Mouse (Mus musculus) testis, adult 2 months (tissue): ENCODE data around the gene Pam. TPM values are rescaled to one million over a fixed set of nuclear protein-coding genes. Genes with fewer than 3 reads are reported as not detected.

Source experiments
- H3K27ac ChIP-seq: fragments of 200-500 bp; 2 replicates; pipeline ENCODE4 v1.5.1; 2012; ENCODE audit warnings: low read depth, low read length; ENCODE audit not compliant: control insufficient read depth, insufficient read depth
- H3K27me3 ChIP-seq: fragments of 200-500 bp; 2 replicates; pipeline ENCODE4 v1.6.1; 2012; ENCODE audit warnings: mild to moderate bottlenecking, low read length, moderate library complexity; ENCODE audit not compliant: control insufficient read depth, insufficient read depth
- H3K36me3 ChIP-seq: fragments of 200-500 bp; 2 replicates; pipeline ENCODE4 v1.6.1; 2012; ENCODE audit warnings: mild to moderate bottlenecking, low read length; ENCODE audit not compliant: control insufficient read depth, insufficient read depth
- H3K4me1 ChIP-seq: fragments of 200-500 bp; 2 replicates; pipeline ENCODE4 v1.6.1; 2012; ENCODE audit warnings: low read length; ENCODE audit not compliant: control insufficient read depth, insufficient read depth
- H3K4me3 ChIP-seq: fragments of 200-500 bp; 2 replicates; pipeline ENCODE4 v1.5.1; 2012; ENCODE audit warnings: low read depth, mild to moderate bottlenecking, low read length, moderate library complexity, mixed read lengths; ENCODE audit not compliant: control insufficient read depth
- CTCF ChIP-seq: fragments of 200-500 bp; IDR thresholded peaks from 2 replicates; pipeline ENCODE4 v1.5.1; 2012; ENCODE audit warnings: low read depth, mild to moderate bottlenecking, inconsistent platforms, low read length, moderate library complexity; ENCODE audit not compliant: control insufficient read depth, insufficient read depth, insufficient replicate concordance
- POLR2A ChIP-seq: fragments of 200-500 bp; IDR thresholded peaks from 2 replicates; pipeline ENCODE4 v1.6.1; 2012; ENCODE audit warnings: low read depth, mild to moderate bottlenecking, inconsistent platforms, low read length, moderate library complexity; ENCODE audit not compliant: control insufficient read depth
- polyA plus RNA-seq: library from polyadenylated mRNA; depleted of rRNA; stranded (reverse); fragments of >200 nt; gene quantifications from 2 replicates; pipeline ENCODE4 v1.2.3, GENCODE M21; 2012

Gene Pam
- polyA plus RNA-seq, 1 experiment, result 6.1 TPM

DNA sequence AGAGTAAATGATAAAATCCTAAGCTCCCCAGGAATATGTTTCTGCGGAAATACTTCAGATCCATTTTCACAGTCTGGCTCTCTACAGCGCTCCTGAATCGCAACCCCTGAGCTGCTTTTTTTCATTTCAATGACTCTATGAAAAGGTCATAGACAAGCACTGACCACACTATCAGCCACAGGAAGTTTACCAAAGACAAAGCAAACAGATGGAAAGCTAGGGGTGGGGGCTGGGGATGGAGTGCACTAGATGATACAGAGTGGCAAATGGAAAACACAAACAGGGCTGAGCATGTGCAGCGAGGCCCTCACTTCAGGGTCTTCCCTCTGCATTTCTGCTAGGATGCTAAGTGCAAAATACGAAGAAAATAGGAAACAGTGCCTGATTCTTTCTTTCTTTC, 273.2 kb downstream of the Pam start:
- H3K27ac ChIP-seq, result no peak overlapping the region
- H3K4me1 ChIP-seq, result no peaks in the 10 kb centered on the region
- no peak overlapping the region for H3K4me3 ChIP-seq
- no peaks in the 10 kb centered on the region for H3K27me3 ChIP-seq
- no peaks in the 10 kb centered on the region for H3K36me3 ChIP-seq
- TF ChIP-seq CTCF (no peak), POLR2A (no peak)

GRCm38 (mm10) chr1:97821282-97821681, 274.2 kb downstream of the Pam start:
- Histone ChIP-seq H3K27ac (no peak overlapping the region), H3K27me3 (no peaks in the 10 kb centered on the region), H3K36me3 (no peaks in the 10 kb centered on the region), H3K4me1 (no peaks in the 10 kb centered on the region), H3K4me3 (peak overlapping the region; percentile 45; the same call in 1 of the 2 replicates)
- TF ChIP-seq POLR2A, result no peak
- no peak for TF ChIP-seq CTCF

GRCm38 (mm10) chr1:97809255-97809912, 286.1 kb downstream of the Pam start:
- TF ChIP-seq CTCF, result no peak
- no peak for TF ChIP-seq POLR2A
- Histone ChIP-seq H3K4me1 (no peaks in the 10 kb centered on the region), H3K4me3 (no peak overlapping the region), H3K27me3 (no peaks in the 10 kb centered on the region), H3K36me3 (no peaks in the 10 kb centered on the region), H3K27ac (no peak overlapping the region)

- TF ChIP-seq POLR2A (no peak), CTCF (no peak)
- Histone ChIP-seq H3K36me3 (no peaks in the 10 kb centered on the region), H3K4me3 (no peak overlapping the region), H3K27me3 (no peaks in the 10 kb centered on the region), H3K4me1 (no peaks in the 10 kb centered on the region), H3K27ac (no peak overlapping the region)
Measured at GRCm38 (mm10) chr1:97804520-97804919, 290.9 kb downstream of the Pam start.

- Histone ChIP-seq H3K27me3 (no peaks in the 10 kb centered on the region), H3K27ac (no peak overlapping the region), H3K4me1 (no peaks in the 10 kb centered on the region), H3K4me3 (no peak overlapping the region), H3K36me3 (no peaks in the 10 kb centered on the region)
- TF ChIP-seq CTCF, result no peak
- no peak for TF ChIP-seq POLR2A
Measured at GRCm38 (mm10) chr1:97802207-97802902, 293.1 kb downstream of the Pam start.

DNA sequence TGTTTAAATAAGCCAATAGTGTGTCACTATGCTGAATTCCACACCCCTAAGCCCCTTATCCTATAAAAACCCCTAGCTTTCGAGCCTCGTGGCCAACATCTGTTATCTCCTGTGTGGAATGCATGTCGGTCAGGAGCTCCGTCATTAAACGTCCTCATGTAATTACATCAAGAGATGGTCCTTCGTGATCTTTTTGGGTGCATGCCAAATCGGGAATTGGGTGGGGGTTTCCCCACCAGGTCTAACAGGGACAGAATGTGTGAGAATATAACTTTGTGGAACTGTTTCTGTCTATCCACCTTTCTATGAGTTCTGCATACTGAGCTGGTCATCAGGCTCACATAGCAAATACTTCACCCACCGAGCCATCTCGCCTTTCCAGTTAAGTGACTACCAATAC, 299.5 kb downstream of the Pam start:
- Histone ChIP-seq H3K36me3 (no peaks in the 10 kb centered on the region), H3K27me3 (no peaks in the 10 kb centered on the region), H3K27ac (no peak overlapping the region), H3K4me1 (no peaks in the 10 kb centered on the region), H3K4me3 (no peak overlapping the region)
- TF ChIP-seq POLR2A (no peak), CTCF (no peak)

DNA sequence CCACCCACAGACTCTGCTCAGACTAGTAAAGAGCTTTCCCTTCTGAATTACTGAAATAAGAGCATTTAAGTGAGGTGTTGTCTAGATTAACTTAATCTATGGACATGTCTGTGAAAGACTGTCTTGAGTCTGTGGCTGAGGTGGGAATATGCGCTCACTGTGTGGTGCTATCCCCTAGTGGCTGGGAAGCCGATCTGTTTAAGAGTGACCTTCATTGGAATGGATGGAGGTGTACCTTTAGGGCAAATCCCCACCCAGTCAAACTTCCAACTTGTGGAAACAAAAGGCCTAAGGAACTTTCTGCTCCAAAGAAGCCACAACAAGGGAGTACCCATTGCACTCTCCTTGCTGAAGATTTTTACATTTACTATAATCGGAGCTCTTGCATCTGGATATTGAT, 301.3 kb downstream of the Pam start:
- H3K36me3 ChIP-seq, result no peaks in the 10 kb centered on the region
- no peaks in the 10 kb centered on the region for H3K4me1 ChIP-seq
- TF ChIP-seq POLR2A, result no peak
- TF ChIP-seq CTCF, result no peak
- H3K27ac ChIP-seq, result no peak overlapping the region
- H3K27me3 ChIP-seq, result no peaks in the 10 kb centered on the region
- no peak overlapping the region for H3K4me3 ChIP-seq
